ENCODE assay signal across 21 mouse cellular contexts in the genomic region with DNA sequence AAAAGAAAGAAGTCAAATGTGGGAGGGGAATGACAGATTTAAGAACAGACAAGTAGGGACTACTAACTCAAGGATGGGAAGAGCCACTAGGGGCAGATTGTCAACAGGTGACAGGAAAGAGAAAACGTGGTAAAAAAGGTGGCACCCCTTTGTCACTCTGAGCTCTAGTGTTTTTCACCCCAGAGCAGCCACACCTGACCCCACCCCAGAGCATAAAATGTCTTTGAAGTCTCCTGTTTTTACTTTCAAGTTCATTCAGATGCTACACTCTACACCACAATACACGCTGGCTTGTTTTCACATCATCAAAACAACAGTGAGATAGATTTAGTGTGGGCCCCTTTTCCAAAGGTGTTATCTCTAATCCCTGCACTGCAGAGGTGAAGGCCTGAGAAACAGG.
DNase-seq lines count a peak whose midpoint lies in the region; ATAC-seq and TF ChIP-seq lines count a peak whose summit lies in the region.
"Had no signal": no experiment of that assay in that cellular context is flagged by ENCODE, and none has a peak within 500 bp of the region (broad histone marks: within the 10 kb centered on the region; RNA-seq: fewer than 3 reads in every experiment).

No protein-coding gene starts in this region.

- H3K36me3 ChIP-seq in liver, embryonic 12.5 days = no peaks in the 10 kb centered on the region
- H3K36me3 ChIP-seq in liver, embryonic 15.5 days (replicated peaks) = no peaks in the 10 kb centered on the region
- H3K36me3 ChIP-seq in kidney, adult 2 months (ENCODE audit: control insufficient read depth, insufficient read depth, low read length) = no peaks in the 10 kb centered on the region
- H3K36me3 ChIP-seq: embryonic facial prominence, embryonic 12.5 days; hindbrain, embryonic 12.5 days; limb, embryonic 12.5 days; lung, embryonic 15.5 days; midbrain, embryonic 13.5 days had no signal

- H3K4me1 ChIP-seq in liver, embryonic 12.5 days = peaks cover 58% of the 10 kb centered on the region
- peaks cover 50% of the 10 kb centered on the region for H3K4me1 ChIP-seq in liver, embryonic 15.5 days (replicated peaks)
- peaks cover 4% of the 10 kb centered on the region; the same call in 1 of the 2 replicates for H3K4me1 ChIP-seq in kidney, adult 2 months (ENCODE audit: control insufficient read depth, insufficient read depth, low read length)

- no peak overlapping the region for H3K4me2 ChIP-seq in liver, embryonic 12.5 days
- no peak overlapping the region for H3K4me2 ChIP-seq in liver, embryonic 15.5 days
- H3K4me2 ChIP-seq: embryonic facial prominence, embryonic 12.5 days; hindbrain, embryonic 12.5 days; limb, embryonic 12.5 days; lung, embryonic 15.5 days; midbrain, embryonic 13.5 days had no signal

- 34% methylated on average over 2 of the region's 2 CpGs for WGBS in liver, embryonic 12.5 days (ENCODE audit: insufficient replicate concordance)
- 35% methylated on average over 2 of the region's 2 CpGs for WGBS in liver, embryonic 15.5 days (ENCODE audit: insufficient replicate concordance)
- WGBS in kidney, adult 2 months = 56% methylated on average over 2 of the region's 2 CpGs

- no peaks in the 10 kb centered on the region for H3K9me3 ChIP-seq in liver, embryonic 12.5 days (replicated peaks)
- H3K9me3 ChIP-seq in liver, embryonic 15.5 days (replicated peaks) = no peaks in the 10 kb centered on the region
- H3K9me3 ChIP-seq: embryonic facial prominence, embryonic 12.5 days; hindbrain, embryonic 12.5 days; limb, embryonic 12.5 days; lung, embryonic 15.5 days; midbrain, embryonic 13.5 days had no signal

- no peak for TF ChIP-seq CTCF in kidney, adult 2 months (conservative IDR thresholded peaks at IDR 0.05; ENCODE audit: insufficient read depth, insufficient read length, low read depth, low read length)

- no peak for TF ChIP-seq POLR2A in kidney, adult 2 months (IDR thresholded peaks at IDR 0.05; ENCODE audit: low read depth, low read length)

- H3K27ac ChIP-seq in liver, embryonic 12.5 days = peak overlapping the region; percentile 68
- H3K27ac ChIP-seq in liver, embryonic 15.5 days (replicated peaks) = peak overlapping the region; percentile 35; the same call in 1 of the 2 replicates
- no peak overlapping the region for H3K27ac ChIP-seq in kidney, adult 2 months (ENCODE audit: insufficient read depth, low read depth, low read length)
- H3K27ac ChIP-seq: embryonic facial prominence, embryonic 12.5 days; gastrocnemius, adult 2 months; hindbrain, embryonic 12.5 days; lung, embryonic 15.5 days; midbrain, embryonic 13.5 days had no signal

- peak overlapping the region; percentile 40 for H3K9ac ChIP-seq in liver, embryonic 12.5 days
- no peak overlapping the region for H3K9ac ChIP-seq in liver, embryonic 15.5 days
- H3K9ac ChIP-seq: embryonic facial prominence, embryonic 12.5 days; forebrain, postnatal 0 days; hindbrain, embryonic 12.5 days; limb, embryonic 12.5 days; lung, embryonic 15.5 days; midbrain, embryonic 13.5 days had no signal

- peaks cover 14% of the 10 kb centered on the region; the same call in 1 of the 2 replicates for H3K27me3 ChIP-seq in liver, embryonic 12.5 days (replicated peaks)
- peaks cover 43% of the 10 kb centered on the region for H3K27me3 ChIP-seq in liver, embryonic 15.5 days
- no peaks in the 10 kb centered on the region for H3K27me3 ChIP-seq in kidney, adult 2 months (replicated peaks; ENCODE audit: control insufficient read depth, insufficient read depth, low read length)
- H3K27me3 ChIP-seq: embryonic facial prominence, embryonic 12.5 days; hindbrain, embryonic 12.5 days; limb, embryonic 12.5 days; lung, embryonic 15.5 days had no signal

- ATAC-seq in liver, embryonic 12.5 days = no peak
- ATAC-seq in liver, embryonic 15.5 days (ENCODE audit: insufficient read depth) = no peak
- ATAC-seq: forebrain, postnatal 0 days; midbrain, embryonic 13.5 days had no signal

- DNase-seq in liver = no peak
- peak; percentile 89 for DNase-seq in CD4-positive helper T cell, adult 2 months (ENCODE audit: low read depth, low spot score)
- DNase-seq in T-cell, adult 2 months (ENCODE audit: low spot score) = peak; percentile 90
- DNase-seq in kidney, adult 2 months = no peak
- DNase-seq in ovary, postnatal 36 days (ENCODE audit: low spot score) = no peak
- DNase-seq in B cell, adult 2 months = no peak
- DNase-seq: adrenal gland, postnatal 25 days; cerebellum, adult 2 months; forebrain, postnatal 0 days; gastrocnemius, adult 2 months; kidney, adult 18-20 months; kidney, postnatal 14 days; spleen, adult 18-20 months had no signal

- H3K4me3 ChIP-seq in liver, embryonic 12.5 days = no peak overlapping the region
- H3K4me3 ChIP-seq in liver, embryonic 15.5 days (replicated peaks) = no peak overlapping the region
- no peak overlapping the region for H3K4me3 ChIP-seq in kidney, adult 2 months (ENCODE audit: insufficient read depth, low read depth, low read length)
- H3K4me3 ChIP-seq: embryonic facial prominence, embryonic 12.5 days; gastrocnemius, adult 2 months; hindbrain, embryonic 12.5 days; limb, embryonic 12.5 days; lung, embryonic 15.5 days; midbrain, embryonic 13.5 days; myocyte had no signal

Comparison
In these comparisons a context has a peak if more than half of its experiments do, and no peak if none do; other contexts are left out.
1. DNase-seq: peak in CD4-positive helper T cell, adult 2 months (single experiment) and T-cell, adult 2 months (single experiment); none in liver (single experiment), kidney, adult 2 months (single experiment), ovary, postnatal 36 days (single experiment) and B cell, adult 2 months (0 of 2).